17 mouse cellular contexts compared by ENCODE assay signal in genomic region chr8:123761883-123762270, GRCm38 (mm10). TPM values are rescaled to one million over a fixed set of nuclear protein-coding genes. Genes with fewer than 3 reads are reported as not detected.
DNase-seq lines count a peak whose midpoint lies in the region; ATAC-seq and TF ChIP-seq lines count a peak whose summit lies in the region.
"Had no signal": no experiment of that assay in that cellular context is flagged by ENCODE, and none has a peak within 500 bp of the region (broad histone marks: within the 10 kb centered on the region; RNA-seq: fewer than 3 reads in every experiment).

No protein-coding gene starts in this region.

- no peaks in the 10 kb centered on the region for H3K9me3 ChIP-seq in heart, embryonic 10.5 days
- H3K9me3 ChIP-seq in neural tube, embryonic 13.5 days, result no peaks in the 10 kb centered on the region
- no peaks in the 10 kb centered on the region for H3K9me3 ChIP-seq in neural tube, embryonic 15.5 days (replicated peaks)
- H3K9me3 ChIP-seq: embryonic facial prominence, embryonic 12.5 days; hindbrain, embryonic 15.5 days; liver, embryonic 15.5 days; midbrain, embryonic 13.5 days had no signal

- peaks cover 16% of the 10 kb centered on the region; the same call in 1 of the 2 replicates for H3K27me3 ChIP-seq in heart, embryonic 10.5 days (ENCODE audit: insufficient read depth, poor library complexity, severe bottlenecking)
- H3K27me3 ChIP-seq in neural tube, embryonic 13.5 days, result no peaks in the 10 kb centered on the region
- no peaks in the 10 kb centered on the region for H3K27me3 ChIP-seq in neural tube, embryonic 15.5 days (replicated peaks)
- H3K27me3 ChIP-seq: hindbrain, embryonic 15.5 days; midbrain, embryonic 13.5 days; Patski had no signal

- no peak overlapping the region for H3K4me2 ChIP-seq in neural tube, embryonic 13.5 days
- H3K4me2 ChIP-seq in neural tube, embryonic 15.5 days, result no peak overlapping the region
- H3K4me2 ChIP-seq: hindbrain, embryonic 15.5 days; liver, embryonic 15.5 days; midbrain, embryonic 13.5 days had no signal

- H3K4me3 ChIP-seq in heart, embryonic 10.5 days, result no peak overlapping the region
- no peak overlapping the region for H3K4me3 ChIP-seq in layer of hippocampus, adult 2 months
- H3K4me3 ChIP-seq in neural tube, embryonic 13.5 days, result no peak overlapping the region
- H3K4me3 ChIP-seq in neural tube, embryonic 15.5 days (replicated peaks), result no peak overlapping the region
- H3K4me3 ChIP-seq: embryonic facial prominence, embryonic 12.5 days; hindbrain, embryonic 15.5 days; liver, embryonic 15.5 days; midbrain, embryonic 13.5 days had no signal

- H3K36me3 ChIP-seq in heart, embryonic 10.5 days, result no peaks in the 10 kb centered on the region
- no peaks in the 10 kb centered on the region for H3K36me3 ChIP-seq in neural tube, embryonic 13.5 days
- no peaks in the 10 kb centered on the region for H3K36me3 ChIP-seq in neural tube, embryonic 15.5 days
- H3K36me3 ChIP-seq: embryonic facial prominence, embryonic 12.5 days; hindbrain, embryonic 15.5 days; liver, embryonic 15.5 days; midbrain, embryonic 13.5 days had no signal

- H3K9ac ChIP-seq in neural tube, embryonic 13.5 days, result 0 out of 2 replicates have a peak overlapping the region, but pooled peaks have one; percentile 22
- H3K9ac ChIP-seq in neural tube, embryonic 15.5 days (replicated peaks), result no peak overlapping the region
- H3K9ac ChIP-seq: forebrain, postnatal 0 days; hindbrain, embryonic 15.5 days; liver, embryonic 15.5 days; midbrain, embryonic 13.5 days had no signal

- WGBS in heart, embryonic 10.5 days, result 31% methylated on average over 4 of the region's 4 CpGs
- 17% methylated on average over 4 of the region's 4 CpGs for WGBS in neural tube, embryonic 13.5 days
- 14% methylated on average over 4 of the region's 4 CpGs for WGBS in neural tube, embryonic 15.5 days

- peak overlapping the region; percentile 73; the same call in 1 of the 2 replicates for H3K27ac ChIP-seq in heart, embryonic 10.5 days
- peak overlapping the region; percentile 74; the same call in 1 of the 2 replicates for H3K27ac ChIP-seq in layer of hippocampus, adult 2 months
- H3K27ac ChIP-seq in neural tube, embryonic 13.5 days (replicated peaks), result peak overlapping the region; percentile 52; the same call in 1 of the 2 replicates
- H3K27ac ChIP-seq in neural tube, embryonic 15.5 days (replicated peaks), result no peak overlapping the region
- H3K27ac ChIP-seq: hindbrain, embryonic 15.5 days; kidney, postnatal 0 days; liver, embryonic 15.5 days had no signal

- ATAC-seq in neural tube, embryonic 13.5 days (ENCODE audit: low read depth), result no peak
- no peak for ATAC-seq in neural tube, embryonic 15.5 days (ENCODE audit: low FRiP score)
- no peak for ATAC-seq in megakaryocyte-erythroid progenitor cell, adult 5-6 weeks (replicated peaks; ENCODE audit: low FRiP score, low TSS enrichment, poor library complexity, severe bottlenecking)
- ATAC-seq: forebrain, postnatal 0 days; intestine, embryonic 16.5 days; midbrain, embryonic 13.5 days; Patski had no signal

- TF ChIP-seq CTCF in layer of hippocampus, adult 2 months (conservative IDR thresholded peaks at IDR 0.05), result no peak

- DNase-seq in heart, embryonic 10.5 days (ENCODE audit: low spot score), result no peak
- no peak for DNase-seq in heart, postnatal 4 days
- DNase-seq in layer of hippocampus, adult 2 months (ENCODE audit: low spot score in 2 of 2), result no peak
- no peak for DNase-seq in layer of hippocampus, postnatal 14 days (ENCODE audit: low spot score in 2 of 2)
- DNase-seq: forebrain, postnatal 0 days; thymus, postnatal 25 days had no signal

- H3K4me1 ChIP-seq in heart, embryonic 10.5 days, result peaks cover 33% of the 10 kb centered on the region
- H3K4me1 ChIP-seq in neural tube, embryonic 13.5 days (replicated peaks), result peaks cover 51% of the 10 kb centered on the region
- peaks cover 40% of the 10 kb centered on the region for H3K4me1 ChIP-seq in neural tube, embryonic 15.5 days

RNA-seq across cellular contexts. Expression of gene Rab4a, which starts 43.9 kb away (rescaled TPM):
- polyA plus RNA-seq in heart, embryonic 10.5 days (2016; fragmentation: Nextera tagmentation; extraction: Ambion mirVana), result 65.9 and 68.9 TPM in 2 replicates
- total RNA-seq in heart, postnatal 4 days (2021), result 10 to 100 TPM in 1 of 2 experiments, 1 to 10 TPM in 1; 9.4 to 12.0 TPM
- total RNA-seq in layer of hippocampus, adult 2 months (2021), result 10 to 100 TPM; 41.8 to 48.0 TPM
- 10 to 100 TPM; 45.5 to 46.8 TPM for total RNA-seq in layer of hippocampus, postnatal 14 days (2021)
- 78.6 and 89.6 TPM in 2 replicates for polyA plus RNA-seq in neural tube, embryonic 13.5 days (2015; fragmentation: Nextera tagmentation; extraction: Ambion mirVana)
- 78.2 and 87.0 TPM in 2 replicates for polyA plus RNA-seq in neural tube, embryonic 15.5 days (2015; fragmentation: Nextera tagmentation; extraction: Ambion mirVana)
- total RNA-seq in megakaryocyte-erythroid progenitor cell, adult 5-6 weeks (2014; fragmentation: Nextera tagmentation), result 77.5 and 84.1 TPM in 2 replicates
- total RNA-seq in megakaryocyte-erythroid progenitor cell, adult 5-6 weeks (2017), result 23.6 and 42.7 TPM in 2 replicates
- total RNA-seq: CH12.LX had no signal
